Comparison of ENCODE assay signal across 23 mouse cellular contexts in genomic region chr12:35607652-35608051, GRCm38 (mm10).
DNase-seq lines count a peak whose midpoint lies in the region; ATAC-seq lines count a peak whose summit lies in the region.
"Had no signal": no experiment of that assay in that cellular context is flagged by ENCODE, and none has a peak within 500 bp of the region (broad histone marks: within the 10 kb centered on the region; RNA-seq: fewer than 3 reads in every experiment).

No protein-coding gene starts in this region.

- ATAC-seq in CD4-positive, CD25-positive, alpha-beta regulatory T cell, adult 4 months: no peak
- peak; percentile 53; the same call in 1 of the 2 replicates for ATAC-seq in stomach, embryonic 16.5 days (ENCODE audit: insufficient read depth, low FRiP score)
- ATAC-seq: midbrain, embryonic 15.5 days had no signal

- H3K36me3 ChIP-seq in stomach, embryonic 16.5 days (ENCODE audit: control insufficient read depth, insufficient read depth, low read length): no peaks in the 10 kb centered on the region
- H3K36me3 ChIP-seq in limb, embryonic 10.5 days: no peaks in the 10 kb centered on the region
- H3K36me3 ChIP-seq: embryonic facial prominence, embryonic 10.5 days; hindbrain, embryonic 15.5 days; midbrain, embryonic 15.5 days; neural tube, embryonic 12.5 days had no signal

- H3K27ac ChIP-seq in stomach, embryonic 16.5 days (ENCODE audit: low read length): no peak overlapping the region
- H3K27ac ChIP-seq in limb, embryonic 10.5 days: no peak overlapping the region
- H3K27ac ChIP-seq: embryonic facial prominence, embryonic 10.5 days; gastrocnemius, adult 2 months; hindbrain, embryonic 15.5 days; left cerebral cortex, adult 2 months; midbrain, embryonic 15.5 days; neural tube, embryonic 12.5 days had no signal

- no peak overlapping the region for H3K9ac ChIP-seq in stomach, embryonic 16.5 days (ENCODE audit: low read length)
- H3K9ac ChIP-seq: hindbrain, embryonic 15.5 days; midbrain, embryonic 15.5 days; neural tube, embryonic 12.5 days had no signal

- no peak overlapping the region for H3K4me2 ChIP-seq in stomach, embryonic 16.5 days (ENCODE audit: low read depth, low read length)
- H3K4me2 ChIP-seq: hindbrain, embryonic 15.5 days; liver, embryonic 11.5 days; midbrain, embryonic 15.5 days; neural tube, embryonic 12.5 days had no signal

- DNase-seq in CD4-positive, CD25-positive, alpha-beta regulatory T cell, adult 2 months (ENCODE audit: low read depth, low spot score): peak; percentile 12
- peak; percentile 5 for DNase-seq in layer of hippocampus, adult 9-10 months (ENCODE audit: low spot score)
- no peak for DNase-seq in layer of hippocampus, postnatal 10 days (ENCODE audit: low spot score in 2 of 2)
- peak; percentile 13 for DNase-seq in adipocyte (ENCODE audit: low spot score)
- DNase-seq in limb, embryonic 10.5 days (ENCODE audit: low spot score): no peak
- DNase-seq in urinary bladder, postnatal 4 days (ENCODE audit: low spot score in 2 of 2): no peak
- DNase-seq: cerebellum, adult 11-12 months; cerebellum, postnatal 10 days; gastrocnemius, adult 2 months; heart, postnatal 4 days; kidney, adult 11 months; kidney, postnatal 4 days; layer of hippocampus, adult 9-11 months; lung, postnatal 4 days; thymus, postnatal 25 days had no signal

- H3K9me3 ChIP-seq in stomach, embryonic 16.5 days (replicated peaks; ENCODE audit: control insufficient read depth, low read length): no peaks in the 10 kb centered on the region
- no peaks in the 10 kb centered on the region for H3K9me3 ChIP-seq in limb, embryonic 10.5 days (replicated peaks)
- H3K9me3 ChIP-seq: embryonic facial prominence, embryonic 10.5 days; hindbrain, embryonic 15.5 days; midbrain, embryonic 15.5 days; neural tube, embryonic 12.5 days had no signal

- H3K4me3 ChIP-seq in stomach, embryonic 16.5 days (replicated peaks; ENCODE audit: low read length): no peak overlapping the region
- H3K4me3 ChIP-seq in limb, embryonic 10.5 days: no peak overlapping the region
- H3K4me3 ChIP-seq: embryonic facial prominence, embryonic 10.5 days; gastrocnemius, adult 2 months; hindbrain, embryonic 15.5 days; left cerebral cortex, adult 2 months; midbrain, embryonic 15.5 days; neural tube, embryonic 12.5 days had no signal

- no peaks in the 10 kb centered on the region for H3K27me3 ChIP-seq in stomach, embryonic 16.5 days (ENCODE audit: control insufficient read depth, insufficient read depth, low read length)
- H3K27me3 ChIP-seq in limb, embryonic 10.5 days (ENCODE audit: low read depth, poor library complexity, severe bottlenecking): no peaks in the 10 kb centered on the region
- H3K27me3 ChIP-seq: hindbrain, embryonic 15.5 days; midbrain, embryonic 15.5 days; neural tube, embryonic 12.5 days had no signal

- WGBS in stomach, embryonic 16.5 days: 67% methylated on average over 1 of the region's 1 CpGs
- WGBS in limb, embryonic 10.5 days: 83% methylated on average over 1 of the region's 1 CpGs

- H3K4me1 ChIP-seq in stomach, embryonic 16.5 days (ENCODE audit: control insufficient read depth, insufficient read depth, low read length): no peaks in the 10 kb centered on the region
- H3K4me1 ChIP-seq in limb, embryonic 10.5 days: no peaks in the 10 kb centered on the region
- H3K4me1 ChIP-seq: embryonic facial prominence, embryonic 10.5 days; hindbrain, embryonic 15.5 days; midbrain, embryonic 15.5 days; neural tube, embryonic 12.5 days had no signal

Comparison
In these comparisons a context has a peak if more than half of its experiments do, and no peak if none do; other contexts are left out.
1. DNase-seq: peak in CD4-positive, CD25-positive, alpha-beta regulatory T cell, adult 2 months (single experiment), layer of hippocampus, adult 9-10 months (single experiment) and adipocyte (single experiment); none in layer of hippocampus, postnatal 10 days (0 of 2), limb, embryonic 10.5 days (single experiment) and urinary bladder, postnatal 4 days (0 of 2).